Mouse (Mus musculus): ENCODE measurements around the gene Gpr88.

- TF ChIP-seq CTCF (IDR thresholded peaks at IDR 0.05; ENCODE audit: extremely low read depth, insufficient read depth, low read length) (no peak), POLR2A (IDR thresholded peaks at IDR 0.05; ENCODE audit: extremely low read depth, insufficient read depth, low read length) (no peak)
These were observed 44.7 kb upstream of the Gpr88 start for GRCm38 (mm10) chr3:116298003-116298402.
